Mouse (Mus musculus) left cerebral cortex, adult 9 months (tissue): ENCODE results near the gene Thrb.

Source experiments
- DNase-seq, 2 experiments: peaks; one replicate each; pipeline ENCODE4 v3.0.0; 2022; ENCODE audit warnings: low spot score in 2 of 2

Gene Thrb

DNA sequence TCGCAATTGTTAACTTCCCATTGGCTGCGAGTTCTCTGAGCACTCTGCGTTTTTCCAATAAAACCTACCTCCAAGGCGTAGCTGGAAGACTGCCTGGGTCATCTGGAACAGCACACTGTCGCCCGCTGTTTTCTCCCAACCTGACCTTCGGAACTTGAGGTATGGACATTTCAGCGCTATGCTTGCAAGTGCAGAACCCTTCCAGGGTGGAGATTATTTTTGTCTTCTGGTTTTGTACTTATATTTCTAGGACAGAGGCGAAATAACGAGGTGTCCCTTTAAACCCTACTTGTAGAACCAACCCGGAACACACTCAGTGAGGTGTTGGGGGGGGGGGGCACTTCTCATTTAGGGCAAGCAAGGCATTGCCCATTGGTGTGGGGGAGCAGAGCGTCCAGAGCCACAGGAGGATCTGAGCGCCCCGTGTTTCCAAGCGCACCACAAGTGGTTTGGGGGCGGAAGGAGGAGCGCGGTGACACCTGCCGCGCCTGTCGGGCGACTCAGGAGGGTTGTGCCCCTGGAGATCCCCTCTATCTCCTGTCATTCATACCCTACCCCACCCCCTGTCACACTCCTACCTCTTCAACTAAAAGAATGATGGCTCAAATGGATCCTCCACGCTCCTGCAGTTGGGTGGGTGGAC, at the start of gene Thrb:
Thrb (plus strand) TSS at position 576 of the 643 bp plus-strand sequence.
- peak in 1 of 2 experiments; percentile 15 for DNase-seq

DNA sequence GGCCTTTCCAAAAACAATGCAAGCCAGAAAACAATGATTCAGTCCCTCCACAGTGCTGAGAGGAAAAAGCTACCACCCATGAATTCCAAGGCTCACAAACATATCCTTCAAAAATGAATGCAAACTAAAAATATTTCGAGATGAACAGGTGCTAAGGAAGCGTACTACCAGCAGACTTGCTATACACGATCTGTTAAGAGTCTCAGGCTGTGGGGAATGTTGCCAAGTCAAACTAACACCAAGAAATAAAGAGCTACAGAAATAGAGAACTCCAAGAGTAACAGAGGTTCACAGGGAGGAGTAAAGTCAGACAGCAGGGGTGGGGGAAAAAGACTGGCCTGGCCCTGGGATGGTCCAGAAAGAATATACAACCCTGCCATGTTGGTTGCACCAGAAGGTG, 38.4 kb upstream of the Thrb start:
- DNase-seq, result peak in 1 of 2 experiments; percentile 66

DNA sequence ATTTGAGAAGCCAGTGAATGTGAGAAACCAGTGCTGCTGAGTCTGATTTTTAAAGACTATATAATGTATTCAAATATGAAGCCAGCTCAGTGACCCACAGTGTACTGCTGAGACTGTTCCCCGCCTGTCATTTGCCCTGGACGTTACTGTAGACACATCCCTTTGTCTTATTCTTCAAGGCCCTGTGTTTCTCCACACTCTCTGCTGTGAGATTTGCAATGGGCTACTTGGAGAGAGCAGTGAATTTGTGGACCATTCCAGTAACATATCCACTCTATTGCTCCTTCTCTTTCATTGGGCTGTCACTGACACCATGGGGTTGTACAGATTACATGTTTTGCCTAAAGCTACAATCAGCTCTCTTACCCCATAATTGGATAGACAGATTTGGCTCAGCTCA, 36.1 kb upstream of the Thrb start:
- DNase-seq, result no peak

DNA sequence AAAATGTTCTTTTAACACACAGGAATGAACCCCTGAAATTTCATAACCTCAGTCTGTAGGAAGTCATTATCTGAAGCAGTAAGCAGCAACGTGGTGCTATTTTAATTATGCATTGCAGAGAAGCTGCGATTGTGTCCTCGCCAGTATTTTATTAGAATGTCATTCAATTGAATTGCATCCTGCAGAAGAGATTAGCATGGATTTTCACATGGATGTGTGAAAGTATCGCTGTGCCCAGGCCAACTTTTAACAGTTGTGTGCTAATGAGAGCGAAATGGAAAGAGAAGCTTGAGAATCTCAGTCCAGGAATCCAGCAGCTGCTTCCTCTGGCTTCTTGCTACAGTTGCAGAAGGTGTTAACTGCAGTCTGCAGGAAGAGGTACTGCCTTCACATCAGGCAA, 30.8 kb upstream of the Thrb start:
- DNase-seq, result no peak

DNA sequence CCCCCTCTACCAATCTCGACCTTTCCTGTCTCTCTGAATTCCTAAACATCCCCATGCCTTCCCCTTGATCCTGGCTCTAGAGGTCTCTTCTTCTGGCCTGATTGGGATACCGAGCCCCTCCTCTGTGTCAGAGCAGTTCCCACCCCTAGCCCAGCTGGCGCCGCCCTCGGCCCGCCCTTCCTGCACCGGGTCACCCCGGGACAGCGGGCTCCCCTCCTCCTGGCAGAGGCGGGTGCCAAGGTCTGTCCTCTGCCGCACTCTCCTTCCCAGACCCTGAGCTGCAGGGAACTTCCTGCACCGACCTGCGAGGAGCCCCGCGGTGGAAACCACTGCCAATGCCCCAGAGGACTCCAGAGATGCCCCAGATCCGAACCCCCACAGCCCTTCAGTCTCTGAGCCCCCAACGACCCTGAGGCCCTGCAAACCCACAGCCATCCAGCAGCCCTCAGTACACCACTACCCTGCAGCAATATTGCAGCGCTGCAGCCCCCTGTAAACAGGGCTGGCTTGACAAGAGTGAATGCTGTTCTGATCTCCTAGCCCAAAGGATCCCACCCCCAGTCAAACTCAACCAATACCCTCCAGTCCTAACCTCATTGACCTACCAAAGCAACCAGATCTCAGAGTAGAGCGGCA, 27.1 kb upstream of the Thrb start:
- DNase-seq, result no peak

DNA sequence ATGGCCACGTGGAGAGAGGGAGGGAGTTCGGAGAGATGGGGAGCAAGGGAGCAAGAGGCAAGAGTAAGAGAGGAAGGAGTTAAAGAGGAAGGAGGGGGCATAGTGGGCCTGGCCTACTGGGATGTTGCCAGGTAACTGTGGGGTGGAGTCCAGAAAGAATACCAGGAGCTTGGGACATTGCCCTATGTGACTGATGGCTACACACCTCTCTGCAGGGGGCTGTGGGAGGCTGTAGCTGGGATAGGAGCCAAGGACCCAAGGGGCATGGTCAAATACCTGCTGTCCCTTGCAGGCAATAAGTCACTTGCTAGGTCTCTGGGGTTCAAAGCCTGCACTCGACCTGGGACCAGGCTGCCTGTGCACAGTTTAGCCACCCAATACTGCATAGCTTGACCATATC, 23.1 kb upstream of the Thrb start:
- no peak for DNase-seq

DNA sequence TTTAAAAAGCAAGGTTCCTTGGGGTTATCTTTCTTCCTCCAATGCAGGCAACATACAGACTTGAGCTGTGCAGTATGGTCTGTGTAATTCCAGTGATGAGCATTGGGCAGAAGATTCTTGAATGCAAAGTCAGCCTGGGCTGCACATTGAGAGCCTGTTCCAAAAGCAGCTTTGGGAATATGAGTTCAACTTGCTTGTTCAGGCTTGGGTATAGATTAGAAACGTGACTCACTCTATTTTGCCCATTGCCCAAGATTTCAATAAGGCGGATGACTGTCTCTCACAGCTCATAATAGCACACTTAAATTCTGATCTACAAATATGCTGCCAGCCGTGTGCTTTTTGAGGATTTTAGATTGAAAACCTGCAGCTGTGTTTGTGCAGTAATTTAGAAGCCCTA, 18.3 kb upstream of the Thrb start:
- DNase-seq, result no peak

DNA sequence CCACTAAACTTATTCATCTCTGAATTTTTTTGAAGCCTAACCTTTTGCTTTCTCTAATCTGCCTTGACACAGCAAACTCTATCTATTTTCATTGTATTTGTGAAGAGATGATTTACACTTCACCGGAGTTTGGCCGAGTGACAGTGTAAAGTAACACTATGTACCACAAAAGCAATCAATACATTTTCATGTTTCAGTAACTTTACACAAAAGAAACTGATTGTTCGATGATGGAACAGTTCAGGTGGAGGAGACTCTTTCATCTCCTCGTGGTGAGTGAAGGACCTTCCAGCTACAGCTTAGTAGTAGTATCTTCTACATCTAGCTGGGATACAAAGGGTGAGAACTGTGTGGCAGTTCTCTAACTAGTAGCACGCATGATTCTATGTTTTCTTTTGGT, 5.0 kb upstream of the Thrb start:
- no peak for DNase-seq

DNA sequence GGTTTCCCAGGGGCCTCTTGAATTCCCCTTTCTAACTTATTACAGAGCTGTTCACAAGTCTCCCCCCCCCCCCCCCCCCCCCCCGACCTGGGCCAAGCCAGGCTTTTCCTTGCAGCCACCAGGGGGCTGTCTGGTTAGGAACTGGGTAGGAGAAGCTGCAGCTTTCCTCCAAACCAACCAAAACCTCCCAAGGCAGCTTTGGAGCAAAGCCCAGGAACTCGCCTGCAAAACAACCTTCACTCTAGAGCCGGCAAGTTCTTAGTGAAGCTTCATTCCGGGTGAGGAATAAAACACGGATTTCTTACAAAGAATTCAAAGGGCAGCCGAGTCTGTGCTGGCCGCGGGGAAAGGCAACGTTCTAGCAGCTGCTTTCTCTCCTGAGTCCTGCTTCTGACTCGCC, 1.0 kb upstream of the Thrb start:
- DNase-seq, result peak; percentile 59 to 88

DNA sequence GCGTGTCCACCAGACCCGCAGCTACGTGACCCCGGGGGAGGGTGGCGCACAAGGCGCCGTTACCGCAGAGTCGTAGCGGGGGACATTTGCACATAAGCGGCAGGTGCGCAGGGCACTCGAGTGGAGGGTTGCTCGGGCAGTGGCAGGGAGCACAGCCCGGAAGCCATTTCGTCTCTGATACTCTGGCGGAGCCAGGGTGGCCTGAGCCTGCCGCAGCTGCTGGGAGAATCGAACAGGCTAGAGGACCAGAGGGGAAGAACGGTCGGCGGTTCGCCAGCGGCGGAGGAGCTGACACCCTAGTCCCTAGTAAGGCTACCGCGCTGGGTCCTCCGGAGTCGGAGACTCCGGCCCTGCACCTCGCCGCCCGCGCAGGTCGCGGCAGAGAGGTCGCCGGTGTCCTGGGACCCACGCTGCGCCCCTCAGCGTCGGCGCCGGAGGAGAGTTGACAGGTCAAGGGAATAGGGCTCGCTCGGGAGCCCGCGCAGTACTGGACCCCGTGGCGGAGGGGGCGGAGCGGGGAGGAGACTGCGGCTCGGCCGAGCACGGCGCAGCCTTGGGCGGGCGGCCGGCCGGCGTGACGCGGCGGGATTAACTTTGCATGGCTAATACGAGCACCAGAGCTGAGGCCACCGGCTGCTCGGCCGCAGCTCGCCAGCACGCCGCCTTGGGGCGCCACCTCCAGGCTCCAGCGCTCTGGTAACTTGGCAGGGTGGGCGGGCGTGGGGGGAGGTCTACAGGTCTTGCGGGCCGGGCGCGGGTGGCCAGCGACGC, 453 bp downstream of the Thrb start:
- DNase-seq, result peak; percentile 54 to 74

DNA sequence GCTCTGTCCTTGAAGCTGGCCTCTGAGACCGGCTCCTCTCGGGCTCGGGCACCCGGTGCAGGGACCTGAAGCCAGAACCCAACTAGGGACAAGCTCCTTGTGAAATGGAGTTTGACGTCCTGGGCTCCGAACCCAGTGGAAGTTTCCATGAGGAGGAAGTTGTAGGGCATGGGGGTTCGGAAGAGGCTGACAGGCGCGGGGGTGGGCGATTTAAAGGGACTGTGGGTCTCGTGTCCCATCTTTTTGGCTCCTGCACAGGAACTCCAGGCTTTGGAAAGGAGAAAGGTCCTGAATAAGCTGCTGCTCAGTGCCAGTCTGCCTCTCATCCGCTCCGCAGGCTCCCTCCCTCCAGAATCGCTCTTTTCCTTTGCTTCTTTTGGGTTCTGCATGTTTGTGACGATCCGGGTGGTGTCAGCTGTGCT, 1.1 kb downstream of the Thrb start:
- DNase-seq, result peak; percentile 25 to 65

DNA sequence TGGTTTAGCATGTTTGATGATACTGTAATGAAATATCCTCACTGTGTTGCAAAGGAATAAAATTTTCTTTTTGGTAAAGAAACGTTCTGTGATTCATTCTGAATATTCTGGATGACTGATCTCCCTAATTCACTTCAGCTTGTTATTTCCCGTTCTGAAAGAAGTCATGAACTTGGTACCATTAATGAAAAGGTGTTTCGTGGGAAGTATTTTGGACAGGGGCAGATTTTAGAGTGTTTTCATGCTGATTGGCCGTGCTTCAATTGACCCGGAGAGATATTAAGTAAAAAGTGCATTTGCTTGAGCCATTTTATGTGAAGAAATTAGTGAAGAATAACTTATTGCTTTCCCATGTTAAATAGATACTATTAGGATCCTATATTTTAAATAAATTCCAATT, 2.0 kb downstream of the Thrb start:
- no peak for DNase-seq

DNA sequence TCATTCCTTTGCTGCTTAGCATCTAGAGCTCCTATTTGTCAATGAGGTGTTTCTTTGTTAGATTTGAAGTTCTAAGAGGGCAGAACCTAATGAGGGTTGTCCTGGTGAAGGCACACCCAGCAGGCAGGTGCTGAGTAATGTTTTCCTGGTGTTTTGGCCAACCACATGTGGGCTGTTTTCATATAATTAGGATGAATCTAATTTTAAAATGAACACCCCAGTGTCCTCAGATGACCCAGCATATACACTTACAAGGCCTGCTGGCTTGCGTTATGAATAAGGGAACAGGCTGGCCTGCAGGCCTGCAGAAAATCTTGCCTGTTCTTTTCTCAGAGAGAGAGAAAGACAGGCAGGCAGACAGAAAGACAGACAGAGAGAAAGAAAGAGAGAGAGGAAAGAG, 14.3 kb downstream of the Thrb start:
- DNase-seq, result no peak

DNA sequence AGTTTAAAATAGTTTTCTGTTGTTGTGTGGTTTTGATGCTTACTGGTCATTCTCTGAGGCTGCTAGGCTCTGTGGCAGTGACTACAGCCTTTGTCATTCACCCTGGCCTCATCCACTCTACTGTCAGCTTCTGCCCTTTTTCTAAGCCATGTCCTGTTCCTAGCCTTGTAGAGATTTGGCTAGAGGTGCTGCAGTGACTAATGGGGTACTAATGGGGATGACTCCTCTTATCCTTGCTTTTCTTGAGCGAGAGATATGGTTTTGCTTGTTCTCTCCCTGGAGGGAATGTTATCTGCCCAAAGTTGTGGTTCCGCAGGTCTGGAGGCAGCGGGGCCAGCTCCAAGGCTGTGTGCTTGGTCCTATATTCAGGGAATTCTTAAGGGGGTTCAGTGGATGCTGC, 15.2 kb downstream of the Thrb start:
- DNase-seq, result no peak

DNA sequence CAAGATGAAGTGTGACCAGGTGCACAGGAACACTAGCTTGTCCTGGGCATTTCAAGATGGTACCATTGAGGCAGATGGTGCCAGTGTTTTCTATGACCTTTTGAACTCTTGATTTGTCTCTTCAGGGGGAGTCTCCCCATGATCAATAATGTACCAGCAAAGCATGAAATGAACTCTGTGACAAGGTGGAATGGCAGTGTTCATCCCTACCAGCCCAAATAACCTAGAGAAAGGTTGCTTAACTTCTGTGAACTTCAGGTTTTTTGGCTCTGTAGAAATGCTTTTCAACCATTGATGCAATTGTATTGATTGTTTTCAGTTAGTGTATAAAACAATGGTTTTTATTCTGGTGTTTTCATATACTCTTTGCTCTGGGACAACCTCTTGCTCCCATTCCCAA, 21.4 kb downstream of the Thrb start:
- no peak for DNase-seq

DNA sequence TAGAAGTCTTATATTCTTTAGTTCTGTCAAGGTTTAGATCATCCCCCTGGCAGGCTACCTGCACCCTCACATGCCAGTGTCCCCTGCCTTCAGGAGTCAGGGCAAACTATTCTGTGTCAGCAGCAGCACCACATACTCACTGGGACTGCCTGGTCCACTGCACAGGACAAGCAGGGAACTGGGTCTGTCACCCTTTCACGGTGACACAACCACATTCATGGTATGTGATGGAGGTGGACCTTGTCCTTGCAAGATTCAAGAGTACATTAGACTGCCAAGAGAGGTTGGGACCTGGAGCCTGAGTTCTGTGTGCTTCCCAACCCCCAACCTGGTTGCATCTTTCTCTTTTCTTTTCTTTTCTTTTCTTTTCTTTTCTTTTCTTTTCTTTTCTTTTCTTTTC, 24.8 kb downstream of the Thrb start:
- DNase-seq, result no peak

DNA sequence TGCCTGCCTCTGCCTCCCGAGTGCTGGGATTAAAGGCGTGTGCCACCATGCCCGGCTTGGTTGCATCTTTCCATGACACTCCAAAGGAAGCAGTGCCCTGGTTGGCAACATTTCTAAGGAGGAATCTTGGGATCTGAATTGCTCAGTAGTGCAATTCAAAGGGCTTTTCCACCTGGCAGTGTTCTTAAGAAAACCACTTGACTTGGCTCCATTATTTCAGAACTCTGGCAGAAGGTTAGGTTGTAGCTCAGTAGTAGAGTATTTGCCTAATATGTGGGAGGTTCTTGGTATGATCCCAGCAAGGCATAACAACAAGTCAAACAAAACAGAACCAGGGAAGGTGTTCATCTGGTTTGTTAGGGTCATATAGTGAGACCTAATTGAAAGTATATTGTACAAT, 25.4 kb downstream of the Thrb start:
- no peak for DNase-seq

DNA sequence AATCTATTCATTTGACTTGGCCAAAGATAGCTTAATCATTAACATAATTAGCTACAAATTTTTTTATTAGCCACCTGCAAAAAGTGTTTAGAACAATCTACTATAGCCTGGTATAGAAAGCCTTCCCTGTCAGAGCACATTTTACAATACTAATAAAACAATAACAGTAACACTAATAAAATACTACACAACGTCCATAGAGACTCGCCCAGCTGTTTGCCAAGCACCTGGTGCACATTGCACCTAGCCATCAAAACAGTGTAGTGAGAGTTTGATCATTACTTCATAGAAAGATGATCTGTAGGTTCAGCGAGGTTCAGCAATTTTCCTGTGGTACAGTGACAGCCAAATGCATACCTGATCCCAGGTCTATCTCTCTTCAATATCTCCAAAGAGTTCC, 26.9 kb downstream of the Thrb start:
- DNase-seq, result no peak

DNA sequence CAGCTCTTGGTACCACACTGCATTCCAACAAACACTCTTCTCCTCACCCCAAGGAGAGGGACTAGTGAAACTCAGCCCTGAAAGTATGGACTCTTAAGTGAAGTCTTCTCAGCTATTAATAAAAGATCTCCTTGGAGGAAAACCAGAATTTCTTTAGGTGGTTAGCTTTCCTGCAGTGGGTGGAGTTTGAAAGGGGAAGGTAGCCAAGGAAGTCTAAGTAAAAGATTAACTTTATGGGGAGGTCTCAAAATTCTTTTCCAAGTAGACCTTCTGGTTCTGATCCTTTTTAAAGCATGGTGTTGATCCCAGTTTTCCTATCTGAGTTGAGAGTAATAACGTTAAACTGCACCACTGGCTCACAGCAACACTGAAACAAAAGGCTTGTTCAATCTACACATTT, 31.2 kb downstream of the Thrb start:
- no peak for DNase-seq

DNA sequence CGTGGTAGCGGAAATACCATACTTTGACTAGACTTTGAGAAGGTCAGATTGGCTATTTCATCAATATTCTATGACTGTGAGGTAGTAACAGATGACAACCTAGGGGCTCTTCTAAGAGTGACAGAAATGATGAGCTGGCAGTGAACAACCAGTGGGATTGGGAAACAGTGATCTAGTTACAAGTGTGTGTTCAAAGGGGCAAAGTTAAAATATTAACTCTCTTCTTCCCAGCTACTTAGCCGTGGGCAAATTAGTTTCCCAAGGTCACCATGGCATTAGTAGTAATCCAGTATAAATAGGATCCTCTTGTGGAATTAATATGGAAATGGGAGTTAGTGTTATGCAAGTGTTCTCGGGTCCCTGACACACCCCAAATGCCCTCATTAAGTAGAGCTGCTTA, 35.5 kb downstream of the Thrb start:
- no peak for DNase-seq

DNA sequence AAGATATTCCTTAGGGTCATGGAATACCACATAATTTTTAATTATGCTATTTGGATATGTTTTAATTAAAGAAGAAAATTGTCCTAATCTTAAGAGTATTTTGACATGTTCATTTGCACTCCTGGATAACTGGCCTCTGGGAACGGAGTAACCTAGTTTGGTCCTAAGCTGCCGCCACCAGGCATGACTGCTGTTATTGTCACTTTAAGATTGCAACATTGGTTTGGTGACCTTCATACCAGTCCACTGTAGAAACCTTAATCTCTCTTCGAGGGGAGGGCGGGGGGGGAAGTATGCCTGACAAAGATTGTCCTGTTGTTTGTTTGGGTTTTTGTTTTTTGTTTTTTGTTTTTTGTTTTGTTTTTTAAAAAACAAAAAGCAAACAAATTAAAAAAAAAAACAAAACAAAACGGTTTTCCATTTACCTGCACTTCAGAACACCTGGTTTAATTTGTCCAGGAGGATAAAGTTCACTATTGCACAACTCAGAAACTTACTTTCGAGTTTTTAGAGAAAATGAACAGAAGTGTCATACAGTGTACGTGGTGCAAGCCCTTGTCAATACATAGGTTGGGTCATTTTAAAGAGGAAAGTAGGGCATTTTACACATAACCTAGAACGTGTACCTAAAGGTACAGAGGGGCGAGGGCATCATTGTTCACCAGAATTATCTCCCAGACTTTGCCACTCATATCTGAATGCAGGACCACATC, 38.0 kb downstream of the Thrb start:
- no peak for DNase-seq

DNA sequence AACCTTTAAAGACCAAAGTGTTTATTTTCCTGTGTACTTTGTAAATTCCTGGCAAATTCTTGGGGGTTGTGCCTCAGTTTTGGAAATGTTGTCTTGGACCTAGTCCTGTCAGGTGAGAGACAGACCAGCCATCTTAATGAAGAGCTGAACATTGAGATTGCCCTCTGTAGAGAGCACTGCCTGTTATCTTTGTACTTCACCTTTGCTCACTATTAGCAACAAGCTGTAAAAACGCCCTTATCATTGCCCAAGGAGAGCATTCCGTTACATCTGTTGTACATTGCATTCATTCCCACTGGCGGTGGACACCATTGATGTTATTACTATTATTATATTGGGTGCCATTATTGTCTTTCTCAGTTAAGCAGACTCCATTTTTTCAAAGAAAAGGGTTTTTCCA, 40.2 kb downstream of the Thrb start:
- DNase-seq, result no peak
